Mouse (Mus musculus): Measurements from ENCODE around the gene Tcl1b1.
"Not testable (repeated sequence)": the region's sequence is repeated elsewhere in the genome, so short reads cannot be mapped to it uniquely, and the experiment has no call there.

Gene Tcl1b1

DNA sequence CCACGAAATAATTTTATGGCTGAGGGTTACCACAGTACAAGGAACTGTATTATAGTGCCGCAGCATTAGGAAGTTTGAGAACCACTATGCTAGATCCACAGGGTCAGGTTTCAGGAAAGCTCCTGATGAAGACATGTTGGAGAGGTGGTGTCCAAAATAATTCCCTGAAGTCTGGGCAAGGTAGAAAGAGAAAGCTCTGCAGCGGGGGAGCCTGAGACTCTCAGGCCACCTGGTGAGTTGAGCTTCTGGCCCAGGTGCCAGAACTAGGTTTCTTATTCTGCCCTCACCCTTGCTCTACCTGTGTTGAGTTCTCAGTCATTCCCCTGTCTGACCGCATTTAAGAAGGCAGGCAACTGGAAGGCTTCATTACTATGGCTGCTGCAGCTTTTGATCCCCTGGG, at the start of gene Tcl1b1:
Tcl1b1 (plus strand) TSS at position 301 of the 400 bp plus-strand sequence.
- no peak for DNase-seq (ENCODE audit: low spot score)

DNA sequence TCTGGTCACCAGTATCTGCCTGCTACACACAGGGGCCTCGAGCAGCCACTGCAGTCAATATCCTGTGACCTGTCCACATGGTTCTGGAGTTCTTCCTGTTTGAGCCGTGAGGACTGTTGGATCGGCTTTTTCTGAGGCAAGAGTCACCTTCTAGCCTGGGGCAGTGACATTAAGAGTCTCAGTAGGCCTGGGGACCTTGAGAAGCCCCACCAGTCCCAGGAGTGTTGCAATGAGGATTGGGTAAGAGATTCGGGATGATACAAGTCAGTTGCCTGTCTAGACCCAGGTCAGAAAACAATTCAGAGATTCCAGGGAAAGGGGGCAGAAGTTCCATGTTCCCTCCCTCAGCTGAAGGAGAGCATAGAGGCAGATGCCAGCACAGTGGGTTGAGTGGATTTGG, 49.7 kb upstream of the Tcl1b1 start:
- DNase-seq (ENCODE audit: low spot score), result no peak

DNA sequence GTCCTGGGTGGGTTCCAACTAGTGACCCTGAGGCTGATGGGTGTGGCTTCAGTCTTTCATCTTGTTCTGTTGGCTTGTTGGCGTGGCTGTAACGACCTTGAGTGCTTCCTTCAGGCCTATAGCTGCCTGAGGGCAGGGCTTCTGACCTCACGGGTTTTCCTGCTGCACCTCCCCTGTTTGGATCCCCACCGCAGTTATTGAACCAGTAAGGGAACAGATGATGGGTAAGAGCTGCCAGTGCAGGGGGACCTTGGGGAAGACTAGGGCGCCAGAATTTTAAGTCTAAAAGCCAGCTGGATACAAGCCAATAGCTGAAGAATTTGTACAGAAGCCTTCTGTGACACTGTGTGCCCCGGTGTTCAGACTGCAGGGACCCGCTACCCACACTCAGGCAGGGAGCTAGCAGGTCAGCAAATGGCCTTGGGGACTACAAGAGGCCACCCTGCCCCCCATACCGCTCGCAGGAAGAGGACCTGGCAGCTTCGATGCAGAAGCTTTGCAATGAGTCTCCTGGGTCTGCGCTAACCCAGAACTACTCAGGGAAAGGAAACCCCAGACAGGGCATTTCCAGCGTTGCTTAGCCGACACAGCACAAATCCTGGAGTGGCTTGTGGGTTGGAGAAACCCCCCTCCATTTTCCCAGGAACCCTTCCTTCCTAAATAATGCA, 47.0 kb upstream of the Tcl1b1 start:
- DNase-seq (ENCODE audit: low spot score), result no peak

DNA sequence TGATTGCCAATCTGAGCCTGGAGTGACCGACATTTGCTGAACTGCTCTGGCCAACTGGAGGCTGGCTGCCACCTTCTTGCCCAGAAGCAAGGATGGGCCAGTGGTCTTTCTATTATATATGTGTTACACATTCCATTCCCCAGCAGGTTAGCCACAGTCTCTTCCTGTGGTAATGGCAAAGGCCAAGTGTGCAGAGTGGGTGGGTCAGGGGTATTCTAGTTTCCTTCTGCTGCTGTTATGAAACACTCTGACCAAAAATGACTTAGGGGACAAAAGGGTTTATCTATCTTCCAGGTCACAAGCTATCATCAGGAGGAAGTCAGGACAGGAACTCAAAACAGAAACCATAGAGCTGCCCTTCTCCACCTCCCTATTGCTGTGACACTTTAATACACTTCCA, 42.8 kb upstream of the Tcl1b1 start:
- no peak for DNase-seq (ENCODE audit: low spot score)

DNA sequence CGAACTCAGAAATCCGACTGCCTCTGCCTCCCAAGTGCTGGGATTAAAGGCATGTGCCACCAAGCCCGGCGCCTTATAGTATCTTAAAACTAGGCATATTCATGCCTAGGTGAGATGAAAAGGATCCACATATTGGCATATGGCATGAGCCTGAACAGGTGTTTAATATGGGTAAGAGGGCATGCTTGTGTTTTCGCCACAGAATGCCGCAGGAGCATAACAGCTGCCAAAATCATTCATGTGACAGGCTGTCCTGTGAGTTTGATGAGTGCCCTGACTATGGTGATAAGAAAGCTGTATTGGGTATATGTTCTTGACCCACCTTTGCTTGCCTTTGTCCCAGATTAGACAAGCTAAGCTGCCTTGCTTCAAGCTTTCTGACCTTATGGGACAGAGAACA, 34.1 kb upstream of the Tcl1b1 start:
- DNase-seq (ENCODE audit: low spot score), result no peak

DNA sequence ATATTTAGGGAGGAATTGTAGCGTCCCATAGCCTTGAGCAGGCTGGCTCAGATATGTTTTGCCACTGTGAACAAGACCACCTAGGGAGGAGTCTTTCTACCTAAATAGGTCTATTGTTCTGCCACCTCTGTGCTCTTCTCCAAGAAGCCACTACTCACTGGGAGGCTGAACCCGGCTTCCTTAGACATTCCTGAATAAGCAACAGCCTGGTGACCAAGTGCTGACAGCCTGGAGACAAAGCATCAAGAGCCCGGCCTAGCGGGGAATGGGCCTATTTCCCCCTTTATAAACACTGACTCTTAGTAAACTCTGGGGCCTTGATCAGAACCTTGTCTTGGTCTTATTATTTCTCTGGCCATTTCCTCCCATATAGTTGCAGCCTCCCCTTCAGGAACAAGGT, 33.0 kb upstream of the Tcl1b1 start:
- DNase-seq (ENCODE audit: low spot score), result no peak

DNA sequence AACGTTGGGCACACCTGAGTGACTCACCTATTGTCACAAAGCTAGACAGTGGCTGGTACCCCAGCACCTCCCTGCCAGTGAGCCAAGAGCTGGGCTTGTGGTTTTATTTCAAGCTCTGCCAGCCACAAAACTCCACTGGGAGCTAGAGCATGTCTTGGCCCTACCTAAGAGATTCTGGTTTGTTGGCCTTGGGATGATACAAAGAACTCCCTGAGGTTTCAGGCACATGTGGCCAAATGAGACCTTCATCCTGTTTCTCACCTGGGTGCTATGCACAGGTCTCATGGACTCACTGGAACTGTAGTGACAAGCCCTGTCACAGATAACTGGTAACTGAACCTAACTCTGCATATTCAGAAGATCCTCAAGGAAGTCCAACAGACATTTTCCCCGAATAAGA, 31.9 kb upstream of the Tcl1b1 start:
- DNase-seq (ENCODE audit: low spot score), result no peak

DNA sequence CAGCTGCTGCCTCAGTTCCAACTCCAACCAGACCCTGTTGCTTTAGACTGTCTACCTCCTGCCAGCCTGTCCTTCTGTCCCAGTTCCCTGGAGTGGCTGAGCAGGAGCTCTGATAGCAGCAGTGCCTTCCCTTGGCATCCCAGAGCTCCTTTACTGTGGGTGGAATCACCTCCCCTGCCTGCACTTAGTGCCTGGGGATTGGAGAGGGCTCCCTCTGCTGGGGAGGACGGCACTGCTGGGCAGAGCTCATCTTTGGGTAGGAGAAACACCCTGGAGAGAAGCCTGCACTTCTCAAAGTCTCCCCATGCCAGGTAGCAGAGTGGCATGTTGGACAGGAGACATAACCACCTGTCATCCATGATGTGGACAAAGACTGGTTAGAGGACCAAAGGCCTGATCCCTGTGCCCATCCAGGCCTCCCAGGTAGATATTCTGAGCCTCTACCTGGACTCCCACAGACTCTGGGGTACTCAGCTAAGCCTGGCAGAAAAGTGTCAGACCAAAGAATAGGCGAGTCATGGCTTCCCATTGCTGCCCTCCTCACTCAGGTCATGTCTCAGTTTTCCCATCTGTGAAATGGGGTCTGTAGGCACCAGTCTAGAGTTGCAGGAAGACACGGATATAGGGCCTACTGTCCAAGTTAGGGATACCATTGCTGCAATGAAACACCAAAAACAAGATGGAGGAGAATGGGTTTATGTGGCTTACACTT, 29.8 kb upstream of the Tcl1b1 start:
- not testable (repeated sequence) for DNase-seq (ENCODE audit: low spot score)

DNA sequence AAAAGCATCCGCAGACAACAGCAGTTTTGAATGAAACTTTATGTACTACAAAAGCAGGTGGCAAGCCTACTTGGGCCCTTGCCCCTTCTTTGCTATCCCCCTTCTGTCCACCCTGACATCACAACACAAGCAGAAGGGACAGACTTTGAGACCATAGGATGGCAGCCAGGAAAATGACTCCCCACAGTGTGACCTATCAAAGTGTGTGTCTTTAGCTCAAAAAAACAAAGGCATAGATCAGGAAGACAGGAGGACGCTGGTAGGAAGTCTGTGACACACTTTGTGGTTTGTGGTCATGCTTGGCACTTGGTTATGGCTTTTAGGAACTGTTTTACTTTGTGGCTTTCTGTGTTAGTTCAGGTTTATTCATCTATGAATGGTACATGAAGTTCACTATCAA, 25.3 kb upstream of the Tcl1b1 start:
- DNase-seq (ENCODE audit: low spot score), result not testable (repeated sequence)

DNA sequence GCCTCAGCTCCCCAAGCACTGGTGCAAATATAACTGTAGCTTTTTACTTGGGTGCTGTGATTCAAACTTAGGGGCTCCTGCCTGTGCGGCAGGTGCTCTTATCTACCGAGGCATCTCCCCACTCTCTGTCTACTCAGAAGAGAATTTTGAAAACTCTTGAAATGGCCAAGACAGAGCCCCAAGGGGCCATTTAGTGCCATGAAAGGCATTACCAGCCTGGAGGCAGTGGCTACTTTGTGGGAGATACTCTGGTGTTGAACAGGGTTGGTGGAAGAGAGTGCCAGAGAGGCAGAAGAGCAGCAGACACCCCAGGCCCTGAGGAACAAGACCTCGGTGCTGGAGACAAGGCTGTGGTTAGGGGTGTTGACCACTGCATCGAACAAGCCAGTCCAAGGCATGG, 24.7 kb upstream of the Tcl1b1 start:
- not testable (repeated sequence) for DNase-seq (ENCODE audit: low spot score)

DNA sequence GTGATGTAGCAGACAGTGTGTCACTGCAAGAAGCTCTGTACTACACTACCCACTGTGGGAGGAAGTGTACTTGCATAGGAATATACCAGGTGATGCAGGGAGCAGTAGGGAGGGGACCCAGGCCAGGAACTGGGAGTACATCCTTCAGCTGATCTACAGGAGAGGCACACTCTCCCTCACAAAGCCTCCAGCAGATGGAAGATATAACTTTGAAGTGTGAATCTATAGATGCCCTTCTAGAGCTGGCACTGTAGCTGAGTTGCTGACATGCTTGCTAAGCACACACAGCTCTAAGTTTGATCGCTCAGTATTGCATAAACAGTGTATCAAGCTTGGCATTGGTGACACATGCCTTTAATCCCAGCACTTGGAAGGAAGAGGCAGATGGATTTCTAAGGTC, 21.8 kb upstream of the Tcl1b1 start:
- DNase-seq (ENCODE audit: low spot score), result not testable (repeated sequence)

DNA sequence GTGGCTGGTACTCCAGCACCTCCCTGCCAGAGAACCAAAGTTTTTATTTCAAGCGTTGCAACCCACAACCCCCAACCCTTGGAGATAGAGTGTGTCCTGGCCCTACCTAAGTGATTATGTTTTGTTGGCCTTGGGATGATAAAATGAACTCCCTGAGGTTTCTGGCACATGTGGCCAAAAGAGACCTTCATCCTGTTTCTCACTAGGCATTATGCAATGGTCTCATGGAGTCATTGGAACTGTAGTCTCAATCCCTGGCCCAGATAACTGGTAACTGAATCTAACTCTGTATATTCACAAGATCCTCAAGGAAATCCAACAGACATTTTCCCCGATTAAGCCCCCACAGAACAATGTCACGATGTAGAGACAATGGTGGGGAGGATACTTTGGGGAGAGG, 16.4 kb upstream of the Tcl1b1 start:
- no peak for DNase-seq (ENCODE audit: low spot score)

DNA sequence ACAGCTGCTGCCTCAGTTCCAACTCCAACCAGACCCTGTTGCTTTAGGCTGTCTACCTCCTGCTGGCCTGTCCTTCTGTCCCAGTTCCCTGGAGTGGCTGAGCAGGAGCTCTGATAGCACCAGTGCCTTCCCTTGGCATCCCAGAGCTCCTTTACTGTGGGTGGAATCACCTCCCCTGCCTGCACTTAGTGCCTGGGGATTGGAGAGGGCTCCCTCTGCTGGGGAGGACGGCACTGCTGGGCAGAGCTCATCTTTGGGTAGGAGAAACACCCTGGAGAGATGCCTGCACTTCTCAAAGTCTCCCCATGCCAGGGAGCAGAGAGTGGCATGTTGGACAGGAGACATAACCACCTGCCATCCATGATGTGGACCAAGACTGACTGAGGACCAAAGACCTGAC, 14.6 kb upstream of the Tcl1b1 start:
- not testable (repeated sequence) for DNase-seq (ENCODE audit: low spot score)

DNA sequence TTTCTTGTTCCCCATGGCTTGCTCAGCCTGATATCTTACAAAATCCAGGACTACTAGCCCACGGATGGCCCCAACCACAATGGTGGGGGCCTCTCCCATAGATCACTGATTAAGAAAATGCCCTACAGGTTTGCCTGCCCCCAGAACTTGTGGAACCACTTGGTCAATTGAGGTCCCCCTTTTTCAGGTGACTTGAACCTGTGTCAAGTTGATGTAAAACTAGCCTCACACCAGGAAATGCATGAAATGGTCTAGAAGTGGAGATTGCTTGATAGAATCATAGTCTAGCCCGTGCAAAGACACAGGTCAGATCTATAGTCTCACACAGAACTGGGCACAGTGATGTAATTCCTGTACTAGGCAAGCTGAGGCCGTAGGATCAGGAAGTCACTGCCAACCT, 13.8 kb upstream of the Tcl1b1 start, which contains the start of gene Tcl1b2:
Tcl1b2 (plus strand) TSS at position 301 of the 400 bp plus-strand sequence.
- DNase-seq (ENCODE audit: low spot score), result no peak

DNA sequence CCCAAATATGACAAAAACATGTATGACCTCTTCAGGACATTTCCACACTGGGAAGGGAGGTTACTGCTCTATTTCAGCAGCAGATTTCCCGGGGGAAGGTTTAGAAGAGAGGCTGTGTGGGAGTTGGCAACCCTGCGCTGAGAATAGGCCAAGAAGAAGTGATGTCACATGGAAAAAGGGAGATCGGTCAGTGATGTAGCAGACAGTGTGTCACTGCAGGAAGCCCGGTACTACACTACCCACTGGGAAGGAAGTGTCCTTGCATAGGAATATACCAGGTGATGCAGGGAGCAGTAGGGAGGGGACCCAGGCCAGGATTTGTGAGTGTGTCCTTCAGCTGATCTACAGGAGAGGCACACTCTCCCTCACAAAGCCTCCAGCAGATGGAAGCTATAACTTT, 4.2 kb upstream of the Tcl1b1 start:
- DNase-seq (ENCODE audit: low spot score), result not testable (repeated sequence)

DNA sequence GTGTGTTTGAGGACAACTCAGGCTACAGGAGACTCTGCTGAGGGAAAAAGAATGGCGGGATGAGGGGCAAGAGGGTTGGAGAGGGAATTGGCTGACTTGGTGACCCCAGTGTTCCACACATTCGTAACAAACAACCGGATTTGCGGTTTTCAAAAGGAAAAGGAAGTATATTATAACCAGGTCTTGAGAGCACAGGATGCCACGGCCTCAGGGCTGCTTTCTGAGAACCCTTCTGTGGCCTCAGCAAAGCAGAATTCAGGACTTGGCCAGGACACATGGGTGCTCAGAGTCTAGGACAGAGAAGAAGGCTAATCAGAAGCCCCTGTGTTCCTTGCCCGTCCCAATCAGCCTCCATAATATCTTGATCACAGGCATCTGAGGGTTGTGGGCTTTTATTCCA, 648 bp upstream of the Tcl1b1 start:
- no peak for DNase-seq (ENCODE audit: low spot score)

DNA sequence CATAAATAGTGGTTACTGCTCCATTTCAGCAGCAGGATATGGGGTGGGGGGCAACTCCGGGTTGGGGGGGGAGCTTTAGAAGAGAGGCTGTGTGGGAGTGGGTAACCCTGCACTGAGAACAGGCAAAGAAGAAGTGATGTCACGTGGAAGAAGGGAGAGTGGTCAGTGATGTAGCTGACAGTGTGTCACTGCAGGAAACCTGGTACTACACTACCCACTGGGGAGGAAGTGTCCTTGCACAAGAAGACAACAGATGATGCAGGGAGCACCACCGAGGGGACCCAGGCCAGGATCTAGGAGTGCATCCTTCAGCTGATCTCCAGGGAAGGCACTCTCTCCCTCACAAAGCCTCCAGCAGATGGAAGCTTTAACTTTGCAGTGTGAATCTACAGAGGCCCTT, 7.2 kb downstream of the Tcl1b1 start:
- DNase-seq (ENCODE audit: low spot score), result no peak

DNA sequence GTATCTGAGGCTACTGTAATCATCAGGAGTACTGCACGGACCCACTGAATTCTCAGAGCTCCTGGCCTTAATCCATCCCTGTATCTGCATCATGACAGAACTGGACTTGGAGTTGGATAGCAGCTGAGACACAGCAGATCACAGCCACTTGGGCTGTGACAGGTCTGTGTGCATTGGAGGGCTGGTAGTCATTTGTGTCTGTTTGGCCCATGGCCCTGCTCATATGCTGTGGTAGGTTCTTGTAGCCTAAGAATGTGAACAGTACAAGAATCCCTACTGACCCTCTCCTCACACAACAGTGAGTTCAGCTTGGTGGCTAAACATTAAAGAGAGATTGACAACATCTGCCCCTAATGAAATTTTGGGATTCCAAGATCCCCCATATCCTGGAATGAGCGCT, 13.9 kb downstream of the Tcl1b1 start:
- no peak for DNase-seq (ENCODE audit: low spot score)

DNA sequence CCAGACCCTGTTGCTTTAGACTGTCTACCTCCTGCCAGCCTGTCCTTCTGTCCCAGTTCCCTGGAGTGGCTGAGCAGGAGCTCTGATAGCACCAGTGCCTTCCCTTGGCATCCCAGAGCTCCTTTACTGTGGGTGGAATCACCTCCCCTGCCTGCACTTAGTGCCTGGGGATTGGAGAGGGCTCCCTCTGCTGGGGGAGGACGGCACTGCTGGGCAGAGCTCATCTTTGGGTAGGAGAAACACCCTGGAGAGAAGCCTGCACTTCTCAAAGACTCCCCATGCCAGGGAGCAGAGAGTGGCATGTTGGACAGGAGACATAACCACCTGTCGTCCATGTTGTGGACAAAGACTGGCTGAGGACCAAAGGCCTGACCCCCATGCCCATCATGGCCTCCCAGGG, 14.8 kb downstream of the Tcl1b1 start:
- DNase-seq (ENCODE audit: low spot score), result not testable (repeated sequence)

DNA sequence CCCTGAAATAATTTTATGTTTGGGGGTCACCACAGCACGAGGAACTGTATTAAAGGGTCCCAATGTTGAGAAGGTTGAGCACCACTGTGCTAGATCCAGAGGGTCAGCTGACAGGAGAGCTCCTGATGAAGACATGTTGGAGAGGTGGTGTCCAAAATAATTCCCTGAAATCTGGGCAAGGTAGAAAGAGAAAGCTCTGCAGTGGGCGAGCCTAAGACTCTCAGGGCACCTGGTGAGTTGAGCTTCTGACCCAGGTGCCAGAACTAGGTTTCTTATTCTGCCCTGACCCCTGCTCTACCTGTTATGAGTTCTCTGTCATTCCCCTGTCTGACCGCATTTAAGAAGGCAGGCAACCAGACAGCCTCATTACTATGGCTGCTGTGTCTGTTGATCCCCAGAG, 16.6 kb downstream of the Tcl1b1 start, which contains the start of gene Tcl1b5:
Tcl1b5 (plus strand) TSS at position 301 of the 400 bp plus-strand sequence.
- DNase-seq (ENCODE audit: low spot score), result not testable (repeated sequence)

DNA sequence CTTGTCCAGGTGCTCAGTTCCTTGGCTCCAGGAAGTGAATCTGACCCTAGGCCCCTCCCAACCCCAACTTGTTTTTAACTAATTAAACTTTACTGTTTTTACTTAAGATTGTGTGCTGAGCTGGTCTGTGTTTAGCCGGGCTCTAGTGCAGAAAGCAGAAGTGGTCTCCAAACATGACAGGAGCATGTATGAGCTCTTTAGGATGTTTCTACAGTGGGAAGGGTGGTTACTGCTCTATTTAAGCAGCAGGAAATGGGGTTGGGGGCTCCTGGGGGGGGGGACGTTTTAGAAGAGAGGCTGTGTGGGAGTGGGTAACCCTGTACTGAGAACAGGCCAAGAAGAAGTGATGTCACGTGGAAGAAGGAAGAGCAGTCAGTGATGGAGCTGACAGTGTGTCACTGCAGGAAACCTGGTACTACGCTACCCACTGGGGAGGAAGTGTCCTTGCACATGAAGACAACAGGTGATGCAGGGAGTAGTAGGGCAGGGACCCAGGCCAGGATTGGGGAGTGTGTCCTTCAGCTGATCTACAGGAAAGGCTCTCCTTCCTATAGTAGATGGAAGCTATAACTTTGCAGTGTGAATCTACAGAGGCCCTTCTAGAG, 21.7 kb downstream of the Tcl1b1 start:
- not testable (repeated sequence) for DNase-seq (ENCODE audit: low spot score)

DNA sequence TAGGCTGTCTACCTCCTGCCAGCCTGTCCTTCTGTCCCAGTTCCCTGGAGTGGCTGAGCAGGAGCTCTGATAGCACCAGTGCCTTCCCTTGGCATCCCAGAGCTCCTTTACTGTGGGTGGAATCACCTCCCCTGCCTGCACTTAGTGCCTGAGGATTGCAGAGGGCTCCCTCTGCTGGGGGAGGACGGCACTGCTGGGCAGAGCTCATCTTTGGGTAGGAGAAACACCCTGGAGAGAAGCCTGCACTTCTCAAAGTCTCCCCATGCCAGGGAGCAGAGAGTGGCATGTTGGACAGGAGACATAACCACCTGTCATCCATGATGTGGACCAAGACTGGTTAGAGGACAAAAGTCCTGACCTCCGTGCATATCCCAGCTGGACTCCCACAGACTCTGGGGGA, 29.5 kb downstream of the Tcl1b1 start:
- DNase-seq (ENCODE audit: low spot score), result not testable (repeated sequence)

DNA sequence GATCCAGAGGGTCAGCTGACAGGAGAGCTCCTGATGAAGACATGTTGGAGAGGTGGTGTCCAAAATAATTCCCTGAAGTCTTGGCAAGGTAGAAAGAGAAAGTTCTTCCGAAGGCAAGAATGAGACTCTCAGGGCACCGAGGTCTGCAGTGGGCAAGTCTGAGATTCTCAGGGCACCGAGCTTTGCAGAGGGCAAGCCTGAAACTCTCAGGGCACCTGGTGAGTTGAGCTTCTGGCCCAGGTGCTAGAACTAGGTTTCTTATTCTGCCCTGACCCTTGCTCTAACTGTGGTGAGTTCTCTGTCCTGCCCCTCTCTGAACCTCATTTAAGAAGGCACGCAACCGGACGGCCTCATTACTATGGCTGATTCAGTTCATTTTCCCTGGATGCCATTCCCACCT, 31.3 kb downstream of the Tcl1b1 start, which contains the start of gene Tcl1b3:
Tcl1b3 (plus strand) TSS at position 301 of the 400 bp plus-strand sequence.
- DNase-seq (ENCODE audit: low spot score), result not testable (repeated sequence)

Measured in urinary bladder, postnatal 10 days (tissue).